Mouse (Mus musculus) liver, postnatal 0 days (tissue): ENCODE measurements around the gene Ier5. TPM values are rescaled to one million over a fixed set of nuclear protein-coding genes. Genes with fewer than 3 reads are reported as not detected.

Experiments
- ATAC-seq: fragments of 200-750 bp; cut with Nextera tagmentation; 2 replicates; pipeline ENCODE4 v1.8.0; 2017; ENCODE audit warnings: mild to moderate bottlenecking, moderate library complexity
- DNase-seq: peaks from one replicate; pipeline ENCODE4 v3.0.0-alpha.2; 2016
- H3K27ac ChIP-seq: fragments of 300-500 bp; sonication (generic); 2 replicates; pipeline ENCODE4 v1.5.1; 2014; ENCODE audit warnings: antibody characterized with exemption, moderate library complexity, mild to moderate bottlenecking, low read depth
- H3K27me3 ChIP-seq: fragments of 300-500 bp; sonication (generic); 2 replicates; pipeline ENCODE4 v1.6.1; 2014; ENCODE audit warnings: low read length, control low read depth, mixed read lengths; ENCODE audit not compliant: insufficient read depth
- H3K36me3 ChIP-seq: fragments of 300-500 bp; sonication (generic); replicated peaks from 2 replicates; pipeline ENCODE4 v1.6.1; 2014; ENCODE audit warnings: mild to moderate bottlenecking, control low read depth, low read length, moderate library complexity, mixed read lengths; ENCODE audit not compliant: insufficient read depth
- H3K4me1 ChIP-seq: fragments of 300-500 bp; sonication (generic); 2 replicates; pipeline ENCODE4 v1.6.1; 2014; ENCODE audit warnings: antibody characterized with exemption, mild to moderate bottlenecking, control low read depth; ENCODE audit not compliant: insufficient read depth
- H3K4me2 ChIP-seq: fragments of 300-500 bp; sonication (generic); 2 replicates; pipeline ENCODE4 v1.6.1; 2014; ENCODE audit warnings: low read depth, mild to moderate bottlenecking, low read length, moderate library complexity, mixed read lengths
- H3K4me3 ChIP-seq: fragments of 300-500 bp; sonication (generic); 2 replicates; pipeline ENCODE4 v1.5.1; 2014; ENCODE audit warnings: low read depth, low read length
- H3K9ac ChIP-seq: fragments of 300-500 bp; sonication (generic); replicated peaks from 2 replicates; pipeline ENCODE4 v1.6.1; 2014; ENCODE audit warnings: mild to moderate bottlenecking, moderate library complexity
- H3K9me3 ChIP-seq: fragments of 300-500 bp; sonication (generic); 2 replicates; pipeline ENCODE4 v1.6.1; 2016; ENCODE audit warnings: mild to moderate bottlenecking, control low read depth, low read length, mixed read lengths
- CTCF ChIP-seq: sonication (generic); IDR thresholded peaks from 2 replicates; pipeline ENCODE4 v1.5.1; 2016; ENCODE audit warnings: antibody characterized with exemption, low read depth
- EP300 ChIP-seq: IDR thresholded peaks from 2 replicates; pipeline ENCODE4 v1.6.1; 2016; ENCODE audit warnings: antibody characterized with exemption, low read depth, mild to moderate bottlenecking
- WGBS: fragments of 180-500 bp; shearing (Covaris S2); extraction: QIAGEN DNeasy Blood & Tissue Kit; methylation state at CpG from one replicate; pipeline ENCODE4 v1.1.7; 2014; ENCODE audit not compliant: insufficient replicate concordance; 5-methylcytosine and 5-hydroxymethylcytosine counted together
- polyA plus RNA-seq: library from polyadenylated mRNA; unstranded; fragments of >200 nt; fragmentation: Nextera tagmentation; extraction: Ambion mirVana; gene quantifications from 2 replicates; pipeline ENCODE4 v1.2.1, GENCODE M21; 2015

The Ier5 gene
- polyA plus RNA-seq: 1.5 and 3.2 TPM in 2 replicates

GRCm38 (mm10) chr1:155099280-155099848, at the start of gene Ier5:
TSS of gene Ier5 (minus strand) at chr1:155099636.
- Histone ChIP-seq H3K4me3 (peak within 1 kb of the TSS; percentile 98), H3K36me3 (0 out of 2 replicates have a peak, but pooled peaks cover 3% of the 10 kb centered on the region), H3K27ac (peak within 1 kb of the TSS; percentile 85), H3K27me3 (no peaks in the 10 kb centered on the region), H3K4me1 (peaks cover 20% of the 10 kb centered on the region), H3K4me2 (peak within 1 kb of the TSS; percentile 86), H3K9me3 (no peaks in the 10 kb centered on the region), H3K9ac (peak within 1 kb of the TSS; percentile 95)
- under 1% methylated on average over 40 of the region's 40 CpGs for WGBS
- TF ChIP-seq EP300 (peak; percentile 22; the same call in 1 of the 2 replicates), CTCF (no peak)
- peak; percentile 96 for DNase-seq
- ATAC-seq: peak; percentile 92

- ATAC-seq (no peak), DNase-seq (no peak)
- TF ChIP-seq EP300: no peak
- no peak for TF ChIP-seq CTCF
- Histone ChIP-seq H3K4me2 (peak overlapping the region; percentile 76), H3K4me3 (no peak overlapping the region), H3K27ac (no peak overlapping the region), H3K9ac (no peak overlapping the region), H3K27me3 (no peaks in the 10 kb centered on the region), H3K9me3 (no peaks in the 10 kb centered on the region), H3K4me1 (peaks cover 11% of the 10 kb centered on the region; the same call in 1 of the 2 replicates), H3K36me3 (no peaks in the 10 kb centered on the region)
- 73% methylated on average over 2 of the region's 2 CpGs for WGBS
Observed at GRCm38 (mm10) chr1:155147228-155147627, 47.8 kb upstream of the Ier5 start.

- Histone ChIP-seq H3K4me1 (peaks cover 11% of the 10 kb centered on the region; the same call in 1 of the 2 replicates), H3K4me3 (peak within 1 kb of the TSS; percentile 51), H3K9ac (peak within 1 kb of the TSS; percentile 59), H3K4me2 (peak within 1 kb of the TSS; percentile 76), H3K36me3 (no peaks in the 10 kb centered on the region), H3K27ac (peak within 1 kb of the TSS; percentile 37), H3K9me3 (no peaks in the 10 kb centered on the region), H3K27me3 (no peaks in the 10 kb centered on the region)
- TF ChIP-seq EP300 (no peak), CTCF (no peak)
- ATAC-seq: peak; percentile 89
- 22% methylated on average over 8 of the region's 8 CpGs for WGBS
- no peak for DNase-seq
Observed at GRCm38 (mm10) chr1:155146572-155146980, 47.1 kb upstream of the Ier5 start, which contains the start of gene Mr1. TSS of gene Mr1 (minus strand) at chr1:155146814.

GRCm38 (mm10) chr1:155145620-155146019, 46.2 kb upstream of the Ier5 start:
- Histone ChIP-seq H3K9me3 (no peaks in the 10 kb centered on the region), H3K36me3 (no peaks in the 10 kb centered on the region), H3K27me3 (no peaks in the 10 kb centered on the region), H3K27ac (peak overlapping the region; percentile 37), H3K4me2 (peak overlapping the region; percentile 76), H3K4me3 (peak overlapping the region; percentile 51), H3K9ac (peak overlapping the region; percentile 59), H3K4me1 (peaks cover 11% of the 10 kb centered on the region; the same call in 1 of the 2 replicates)
- no peak for DNase-seq
- 16% methylated on average over 6 of the region's 6 CpGs for WGBS
- peak; percentile 58; the same call in 1 of the 2 replicates for ATAC-seq
- TF ChIP-seq CTCF (no peak), EP300 (no peak)

GRCm38 (mm10) chr1:155140076-155140475, 40.6 kb upstream of the Ier5 start:
- Histone ChIP-seq H3K9ac (no peak overlapping the region), H3K27me3 (no peaks in the 10 kb centered on the region), H3K4me1 (no peaks in the 10 kb centered on the region), H3K36me3 (no peaks in the 10 kb centered on the region), H3K27ac (no peak overlapping the region), H3K9me3 (no peaks in the 10 kb centered on the region), H3K4me2 (no peak overlapping the region), H3K4me3 (no peak overlapping the region)
- TF ChIP-seq EP300 (no peak), CTCF (peak; percentile 81)
- ATAC-seq: 0 out of 2 replicates have a peak, but pooled peaks have one; percentile 44
- WGBS: 43% methylated on average over 2 of the region's 2 CpGs
- peak; percentile 75 for DNase-seq

- Histone ChIP-seq H3K4me3 (no peak overlapping the region), H3K27me3 (no peaks in the 10 kb centered on the region), H3K9ac (no peak overlapping the region), H3K4me1 (no peaks in the 10 kb centered on the region), H3K27ac (no peak overlapping the region), H3K4me2 (no peak overlapping the region), H3K9me3 (no peaks in the 10 kb centered on the region), H3K36me3 (no peaks in the 10 kb centered on the region)
- DNase-seq (peak; percentile 30), ATAC-seq (peak; percentile 58; the same call in 1 of the 2 replicates)
- TF ChIP-seq CTCF: no peak
- no peak for TF ChIP-seq EP300
- 68% methylated on average over 7 of the region's 7 CpGs for WGBS
Observed at GRCm38 (mm10) chr1:155138795-155139194, 39.4 kb upstream of the Ier5 start.
